9 mouse cellular contexts compared by ENCODE assay signal in genomic region chr4:117676903-117677302, GRCm38 (mm10). TPM values are rescaled to one million over a fixed set of nuclear protein-coding genes. Genes with fewer than 3 reads are reported as not detected.
DNase-seq lines count a peak whose midpoint lies in the region; ATAC-seq and TF ChIP-seq lines count a peak whose summit lies in the region.
"Had no signal": no experiment of that assay in that cellular context is flagged by ENCODE, and none has a peak within 500 bp of the region (broad histone marks: within the 10 kb centered on the region; RNA-seq: fewer than 3 reads in every experiment).

No protein-coding gene starts in this region.

- H3K9ac ChIP-seq in ES-Bruce4 (ENCODE audit: low read depth, poor library complexity, severe bottlenecking): no peak overlapping the region
- no peak overlapping the region for H3K9ac ChIP-seq in embryonic facial prominence, embryonic 14.5 days (ENCODE audit: low read depth, low read length)
- H3K9ac ChIP-seq in lung, embryonic 14.5 days: no peak overlapping the region
- H3K9ac ChIP-seq: heart, embryonic 15.5 days had no signal

- no peak overlapping the region for H3K4me2 ChIP-seq in embryonic facial prominence, embryonic 14.5 days (ENCODE audit: low read depth, low read length)
- H3K4me2 ChIP-seq in lung, embryonic 14.5 days: no peak overlapping the region
- H3K4me2 ChIP-seq: heart, embryonic 15.5 days had no signal

- no peak overlapping the region for H3K27ac ChIP-seq in ES-Bruce4 (ENCODE audit: insufficient read depth, low read length)
- no peak overlapping the region for H3K27ac ChIP-seq in embryonic facial prominence, embryonic 14.5 days (replicated peaks; ENCODE audit: low read depth, low read length)
- no peak overlapping the region for H3K27ac ChIP-seq in lung, embryonic 14.5 days (ENCODE audit: low read depth)
- H3K27ac ChIP-seq: heart, embryonic 15.5 days had no signal

- H3K4me3 ChIP-seq in ES-Bruce4 (ENCODE audit: low read depth, low read length): no peak overlapping the region
- H3K4me3 ChIP-seq in embryonic facial prominence, embryonic 14.5 days (ENCODE audit: low read depth, low read length): no peak overlapping the region
- H3K4me3 ChIP-seq in lung, embryonic 14.5 days (ENCODE audit: low read depth, low read length): no peak overlapping the region
- H3K4me3 ChIP-seq: heart, embryonic 15.5 days had no signal

- ATAC-seq in embryonic facial prominence, embryonic 14.5 days (ENCODE audit: low read depth): peak; percentile 53
- ATAC-seq in lung, embryonic 14.5 days (ENCODE audit: insufficient read depth): 0 out of 2 replicates have a peak, but pooled peaks have one; percentile 17

- DNase-seq in adrenal gland, postnatal 4 days (ENCODE audit: low spot score in 2 of 2): peak; percentile 44 to 61
- peak; percentile 78 for DNase-seq in embryonic facial prominence, embryonic 14.5 days (ENCODE audit: low spot score)
- peak; percentile 88 for DNase-seq in heart, postnatal 4 days
- DNase-seq in layer of hippocampus, adult 18-20 months (ENCODE audit: low spot score in 2 of 2): peak; percentile 68 to 90
- DNase-seq in lung, embryonic 14.5 days: peak; percentile 92
- DNase-seq in ovary, postnatal 10 days (ENCODE audit: low spot score): peak; percentile 60
- peak; percentile 67 for DNase-seq in thymus, postnatal 25 days

- no peak for TF ChIP-seq EP300 in ES-Bruce4 (IDR thresholded peaks at IDR 0.05; ENCODE audit: insufficient read depth, low read depth, low read length)

- TF ChIP-seq CTCF in ES-Bruce4 (IDR thresholded peaks at IDR 0.05; ENCODE audit: low read depth, low read length): peak; percentile 85
- TF ChIP-seq CTCF in lung, embryonic 14.5 days (IDR thresholded peaks at IDR 0.05; ENCODE audit: low read depth): peak; percentile 89

- H3K36me3 ChIP-seq in ES-Bruce4 (ENCODE audit: control insufficient read depth, insufficient read depth, low read length, poor library complexity, severe bottlenecking): peaks cover 13% of the 10 kb centered on the region
- peaks cover 81% of the 10 kb centered on the region for H3K36me3 ChIP-seq in embryonic facial prominence, embryonic 14.5 days (ENCODE audit: control insufficient read depth, insufficient read depth, low read length)
- peaks cover 81% of the 10 kb centered on the region for H3K36me3 ChIP-seq in lung, embryonic 14.5 days (ENCODE audit: insufficient read depth)

- no peak for TF ChIP-seq POLR2A in ES-Bruce4 (IDR thresholded peaks at IDR 0.05; ENCODE audit: insufficient read depth, low read length)

- H3K27me3 ChIP-seq in ES-Bruce4 (ENCODE audit: control insufficient read depth, insufficient read depth, low read length, poor library complexity, severe bottlenecking): no peaks in the 10 kb centered on the region
- H3K27me3 ChIP-seq in embryonic facial prominence, embryonic 14.5 days (replicated peaks; ENCODE audit: control insufficient read depth, insufficient read depth, low read length): no peaks in the 10 kb centered on the region
- no peaks in the 10 kb centered on the region for H3K27me3 ChIP-seq in lung, embryonic 14.5 days (ENCODE audit: insufficient read depth, low read length)
- H3K27me3 ChIP-seq: heart, embryonic 15.5 days had no signal

- H3K9me3 ChIP-seq in ES-Bruce4 (replicated peaks; ENCODE audit: control insufficient read depth, insufficient read depth, low read length, poor library complexity, severe bottlenecking): no peaks in the 10 kb centered on the region
- no peaks in the 10 kb centered on the region for H3K9me3 ChIP-seq in embryonic facial prominence, embryonic 14.5 days (ENCODE audit: control insufficient read depth, low read length)
- H3K9me3 ChIP-seq in lung, embryonic 14.5 days (ENCODE audit: low read depth, low read length): no peaks in the 10 kb centered on the region
- H3K9me3 ChIP-seq: heart, embryonic 15.5 days had no signal

- no peaks in the 10 kb centered on the region for H3K4me1 ChIP-seq in ES-Bruce4 (ENCODE audit: control insufficient read depth, insufficient read depth, low read length)
- H3K4me1 ChIP-seq in embryonic facial prominence, embryonic 14.5 days (ENCODE audit: control insufficient read depth, insufficient read depth, low read length): no peaks in the 10 kb centered on the region
- 0 out of 2 replicates have a peak, but pooled peaks cover 4% of the 10 kb centered on the region for H3K4me1 ChIP-seq in lung, embryonic 14.5 days (ENCODE audit: insufficient read depth)

- 20% methylated on average over 3 of the region's 3 CpGs for WGBS in embryonic facial prominence, embryonic 14.5 days
- WGBS in lung, embryonic 14.5 days: 13% methylated on average over 3 of the region's 3 CpGs

RNA-seq across cellular contexts. Expression of gene Dmap1, which starts 5.2 kb away (rescaled TPM):
- 28.0 and 35.1 TPM in 2 replicates for polyA plus RNA-seq in ES-Bruce4 (2011; ENCODE audit: insufficient read depth, insufficient read length, low read depth, missing spikeins)
- total RNA-seq in adrenal gland, postnatal 4 days (2021): 10 to 100 TPM; 49.0 to 49.2 TPM
- 56.2 and 66.1 TPM in 2 replicates for polyA plus RNA-seq in embryonic facial prominence, embryonic 14.5 days (2014; fragmentation: Nextera tagmentation; extraction: Ambion mirVana)
- 10 to 100 TPM; 29.1 to 29.4 TPM for total RNA-seq in heart, postnatal 4 days (2021)
- 10 to 100 TPM; 37.5 to 38.2 TPM for total RNA-seq in layer of hippocampus, adult 18-20 months (2021)
- 64.5 and 65.4 TPM in 2 replicates for polyA plus RNA-seq in lung, embryonic 14.5 days (2014; fragmentation: Nextera tagmentation; extraction: Ambion mirVana)

RNA-seq across cellular contexts. Expression of gene Gm12845, which starts 47.3 kb away (rescaled TPM):
- polyA plus RNA-seq in ES-Bruce4 (2011; ENCODE audit: insufficient read depth, insufficient read length, low read depth, missing spikeins): not detected in 2 replicates
- not detected for total RNA-seq in adrenal gland, postnatal 4 days (2021)
- not detected in 2 replicates for polyA plus RNA-seq in embryonic facial prominence, embryonic 14.5 days (2014; fragmentation: Nextera tagmentation; extraction: Ambion mirVana)
- total RNA-seq in heart, postnatal 4 days (2021): not detected
- total RNA-seq in layer of hippocampus, adult 18-20 months (2021): not detected
- polyA plus RNA-seq in lung, embryonic 14.5 days (2014; fragmentation: Nextera tagmentation; extraction: Ambion mirVana): not detected in 2 replicates
- polyA plus RNA-seq: heart, embryonic 15.5 days had no signal
